Mouse (Mus musculus): ENCODE measurements around the gene Btn2a2.
A peak's percentile ranks its signal among the peaks of the same experiment; 100 is the strongest.

The Btn2a2 gene

GRCm38 (mm10) chr13:23497656-23498321 lies 9.1 kb upstream of the Btn2a2 start:
- no peak for DNase-seq (ENCODE audit: low spot score in 2 of 2)

GRCm38 (mm10) chr13:23495526-23495925 lies 6.9 kb upstream of the Btn2a2 start:
- no peak for DNase-seq (ENCODE audit: low spot score in 2 of 2)

GRCm38 (mm10) chr13:23491990-23492389 lies 3.3 kb upstream of the Btn2a2 start:
- no peak for DNase-seq (ENCODE audit: low spot score in 2 of 2)

GRCm38 (mm10) chr13:23491263-23491662 lies 2.6 kb upstream of the Btn2a2 start:
- DNase-seq (ENCODE audit: low spot score in 2 of 2), result no peak

- DNase-seq (ENCODE audit: low spot score in 2 of 2), result no peak
Measured at GRCm38 (mm10) chr13:23490863-23491262, 2.2 kb upstream of the Btn2a2 start.

- DNase-seq (ENCODE audit: low spot score in 2 of 2), result no peak
Measured at GRCm38 (mm10) chr13:23485271-23485670, 3.4 kb downstream of the Btn2a2 start.

- DNase-seq (ENCODE audit: low spot score in 2 of 2), result no peak
Measured at GRCm38 (mm10) chr13:23483153-23483552, 5.5 kb downstream of the Btn2a2 start.

- DNase-seq (ENCODE audit: low spot score in 2 of 2), result no peak
Measured at GRCm38 (mm10) chr13:23475658-23476057, 13.0 kb downstream of the Btn2a2 start.

- peak; percentile 50 to 64 for DNase-seq (ENCODE audit: low spot score in 2 of 2)
Measured at GRCm38 (mm10) chr13:23466911-23467310, 21.7 kb downstream of the Btn2a2 start.

- no peak for DNase-seq (ENCODE audit: low spot score in 2 of 2)
Measured at GRCm38 (mm10) chr13:23466306-23466705, 22.4 kb downstream of the Btn2a2 start.

GRCm38 (mm10) chr13:23465600-23466109 lies 23.0 kb downstream of the Btn2a2 start, which contains the start of gene Btn1a1:
TSS of gene Btn1a1 (minus strand) at chr13:23465901.
- DNase-seq (ENCODE audit: low spot score in 2 of 2), result no peak

- DNase-seq (ENCODE audit: low spot score in 2 of 2), result no peak
Measured at GRCm38 (mm10) chr13:23464841-23465366, 23.8 kb downstream of the Btn2a2 start.

GRCm38 (mm10) chr13:23464224-23464637 lies 24.4 kb downstream of the Btn2a2 start:
- peak; percentile 19 to 23 for DNase-seq (ENCODE audit: low spot score in 2 of 2)

GRCm38 (mm10) chr13:23463381-23464223 lies 25.1 kb downstream of the Btn2a2 start:
- DNase-seq (ENCODE audit: low spot score in 2 of 2), result peak; percentile 52 to 66

- DNase-seq (ENCODE audit: low spot score in 2 of 2), result no peak
Measured at GRCm38 (mm10) chr13:23462669-23463068, 26.0 kb downstream of the Btn2a2 start.

GRCm38 (mm10) chr13:23462063-23462462 lies 26.6 kb downstream of the Btn2a2 start:
- no peak for DNase-seq (ENCODE audit: low spot score in 2 of 2)

GRCm38 (mm10) chr13:23459264-23459846 lies 29.3 kb downstream of the Btn2a2 start:
- DNase-seq (ENCODE audit: low spot score in 2 of 2), result no peak

- no peak for DNase-seq (ENCODE audit: low spot score in 2 of 2)
Measured at GRCm38 (mm10) chr13:23453926-23454325, 34.7 kb downstream of the Btn2a2 start.

- peak; percentile 53 to 68 for DNase-seq (ENCODE audit: low spot score in 2 of 2)
Measured at GRCm38 (mm10) chr13:23453362-23453862, 35.2 kb downstream of the Btn2a2 start.

GRCm38 (mm10) chr13:23450398-23450797 lies 38.3 kb downstream of the Btn2a2 start:
- DNase-seq (ENCODE audit: low spot score in 2 of 2), result peak; percentile 72 to 79

- peak; percentile 39 to 59 for DNase-seq (ENCODE audit: low spot score in 2 of 2)
Measured at GRCm38 (mm10) chr13:23449235-23450095, 39.2 kb downstream of the Btn2a2 start.

Data from spleen, postnatal 14 days (tissue).